In genomic region chr6:116980349-116980995, GRCm38 (mm10) we compare ENCODE assay signal across 8 mouse cellular contexts.
DNase-seq lines count a peak whose midpoint lies in the region; ATAC-seq and TF ChIP-seq lines count a peak whose summit lies in the region.

No protein-coding gene starts in this region.

- TF ChIP-seq CTCF in kidney, adult 2 months (conservative IDR thresholded peaks at IDR 0.05; ENCODE audit: insufficient read depth, insufficient read length, low read depth, low read length), result no peak
- no peak for TF ChIP-seq CTCF in heart, adult 2 months (IDR thresholded peaks at IDR 0.05)

- no peak overlapping the region for H3K27ac ChIP-seq in kidney, adult 2 months (ENCODE audit: insufficient read depth, low read depth, low read length)
- no peak overlapping the region; the same call in 1 of the 2 replicates for H3K27ac ChIP-seq in heart, adult 2 months
- H3K27ac ChIP-seq in kidney, embryonic 16.5 days (ENCODE audit: low read length), result 0 out of 2 replicates have a peak overlapping the region, but pooled peaks have one; percentile 16
- H3K27ac ChIP-seq in stomach, embryonic 15.5 days, result no peak overlapping the region

- 10% methylated on average over 10 of the region's 10 CpGs for WGBS in kidney, adult 2 months
- WGBS in heart, adult 2 months, result 7% methylated on average over 10 of the region's 10 CpGs
- WGBS in kidney, embryonic 16.5 days, result 4% methylated on average over 10 of the region's 10 CpGs
- 10% methylated on average over 10 of the region's 10 CpGs for WGBS in stomach, embryonic 15.5 days

- peak; percentile 32 for DNase-seq in kidney, adult 2 months
- DNase-seq in kidney, adult 9 months, result no peak
- peak; percentile 73 for DNase-seq in adipocyte (ENCODE audit: low spot score)
- DNase-seq in heart, adult 2 months, result peak; percentile 20 to 31
- DNase-seq in natural killer cell, adult 2 months (ENCODE audit: low spot score in 2 of 2), result no peak
- DNase-seq in layer of hippocampus, adult 18-20 months (ENCODE audit: low spot score in 2 of 2), result no peak

- intact Hi-C loops in heart, adult 2 months (cut with DNase I), result no loop called here

- H3K4me2 ChIP-seq in kidney, embryonic 16.5 days (replicated peaks; ENCODE audit: low read depth, low read length), result peak overlapping the region; percentile 40
- peak overlapping the region; percentile 28; the same call in 1 of the 2 replicates for H3K4me2 ChIP-seq in stomach, embryonic 15.5 days

- H3K79me2 ChIP-seq in heart, adult 2 months (replicated peaks; ENCODE audit: control insufficient read depth, insufficient read depth, low read length), result no peaks in the 10 kb centered on the region

- no peaks in the 10 kb centered on the region for H3K27me3 ChIP-seq in kidney, adult 2 months (replicated peaks; ENCODE audit: control insufficient read depth, insufficient read depth, low read length)
- H3K27me3 ChIP-seq in heart, adult 2 months (ENCODE audit: control insufficient read depth, insufficient read depth, low read length), result no peaks in the 10 kb centered on the region
- H3K27me3 ChIP-seq in kidney, embryonic 16.5 days (ENCODE audit: insufficient read depth, low read length), result no peaks in the 10 kb centered on the region
- no peaks in the 10 kb centered on the region for H3K27me3 ChIP-seq in stomach, embryonic 15.5 days (replicated peaks)

- no peak overlapping the region for H3K4me3 ChIP-seq in kidney, adult 2 months (ENCODE audit: insufficient read depth, low read depth, low read length)
- H3K4me3 ChIP-seq in heart, adult 2 months, result no peak overlapping the region
- H3K4me3 ChIP-seq in kidney, embryonic 16.5 days (ENCODE audit: low read length), result peak overlapping the region; percentile 7; the same call in 1 of the 2 replicates
- H3K4me3 ChIP-seq in stomach, embryonic 15.5 days (replicated peaks), result no peak overlapping the region

- ATAC-seq in kidney, embryonic 16.5 days (ENCODE audit: low FRiP score, low TSS enrichment), result 0 out of 2 replicates have a peak, but pooled peaks have one; percentile 46
- no peak for ATAC-seq in stomach, embryonic 15.5 days (ENCODE audit: insufficient read depth, low FRiP score, low read depth)

- peak overlapping the region; percentile 11 for H3K9ac ChIP-seq in heart, adult 2 months (ENCODE audit: low read depth, low read length)
- H3K9ac ChIP-seq in kidney, embryonic 16.5 days (replicated peaks; ENCODE audit: low read length), result peak overlapping the region; percentile 10; the same call in 1 of the 2 replicates
- H3K9ac ChIP-seq in stomach, embryonic 15.5 days, result no peak overlapping the region

- H3K9me3 ChIP-seq in kidney, embryonic 16.5 days (ENCODE audit: low read length), result no peaks in the 10 kb centered on the region
- H3K9me3 ChIP-seq in stomach, embryonic 15.5 days, result no peaks in the 10 kb centered on the region

- H3K4me1 ChIP-seq in kidney, adult 2 months (ENCODE audit: control insufficient read depth, insufficient read depth, low read length), result no peaks in the 10 kb centered on the region
- peaks cover 2% of the 10 kb centered on the region; the same call in 1 of the 2 replicates for H3K4me1 ChIP-seq in heart, adult 2 months (ENCODE audit: control insufficient read depth, insufficient read depth, low read length)
- H3K4me1 ChIP-seq in kidney, embryonic 16.5 days (ENCODE audit: insufficient read depth, low read length), result peaks cover 13% of the 10 kb centered on the region
- H3K4me1 ChIP-seq in stomach, embryonic 15.5 days, result 0 out of 2 replicates have a peak, but pooled peaks cover 5% of the 10 kb centered on the region

- TF ChIP-seq POLR2A in kidney, adult 2 months (IDR thresholded peaks at IDR 0.05; ENCODE audit: low read depth, low read length), result no peak
- TF ChIP-seq POLR2A in heart, adult 2 months (IDR thresholded peaks at IDR 0.05; ENCODE audit: insufficient read depth, low read depth, low read length), result no peak

- no peak for TF ChIP-seq EP300 in heart, adult 2 months (IDR thresholded peaks at IDR 0.05; ENCODE audit: insufficient read depth, low read depth, low read length)

- H3K36me3 ChIP-seq in kidney, adult 2 months (ENCODE audit: control insufficient read depth, insufficient read depth, low read length), result no peaks in the 10 kb centered on the region
- no peaks in the 10 kb centered on the region for H3K36me3 ChIP-seq in heart, adult 2 months (ENCODE audit: control insufficient read depth, insufficient read depth, low read length)
- no peaks in the 10 kb centered on the region for H3K36me3 ChIP-seq in kidney, embryonic 16.5 days (ENCODE audit: insufficient read depth, low read length)
- no peaks in the 10 kb centered on the region for H3K36me3 ChIP-seq in stomach, embryonic 15.5 days

Comparison
In these comparisons a context has a peak if more than half of its experiments do, and no peak if none do; other contexts are left out.
1. DNase-seq: peak in kidney, adult 2 months (single experiment), adipocyte (single experiment) and heart, adult 2 months (2 of 2); none in kidney, adult 9 months (single experiment), natural killer cell, adult 2 months (0 of 2) and layer of hippocampus, adult 18-20 months (0 of 2).